Mouse (Mus musculus) liver, postnatal 0 days (tissue): ENCODE measurements around the gene Traip. TPM values are rescaled to one million over a fixed set of nuclear protein-coding genes. Genes with fewer than 3 reads are reported as not detected.

ENCODE experiments used
- ATAC-seq: fragments of 200-750 bp; cut with Nextera tagmentation; 2 replicates; pipeline ENCODE4 v1.8.0; 2017; ENCODE audit warnings: mild to moderate bottlenecking, moderate library complexity
- DNase-seq: peaks from one replicate; pipeline ENCODE4 v3.0.0-alpha.2; 2016
- H3K27ac ChIP-seq: fragments of 300-500 bp; sonication (generic); 2 replicates; pipeline ENCODE4 v1.5.1; 2014; ENCODE audit warnings: antibody characterized with exemption, moderate library complexity, mild to moderate bottlenecking, low read depth
- H3K27me3 ChIP-seq: fragments of 300-500 bp; sonication (generic); 2 replicates; pipeline ENCODE4 v1.6.1; 2014; ENCODE audit warnings: low read length, control low read depth, mixed read lengths; ENCODE audit not compliant: insufficient read depth
- H3K36me3 ChIP-seq: fragments of 300-500 bp; sonication (generic); replicated peaks from 2 replicates; pipeline ENCODE4 v1.6.1; 2014; ENCODE audit warnings: mild to moderate bottlenecking, control low read depth, low read length, moderate library complexity, mixed read lengths; ENCODE audit not compliant: insufficient read depth
- H3K4me1 ChIP-seq: fragments of 300-500 bp; sonication (generic); 2 replicates; pipeline ENCODE4 v1.6.1; 2014; ENCODE audit warnings: antibody characterized with exemption, mild to moderate bottlenecking, control low read depth; ENCODE audit not compliant: insufficient read depth
- H3K4me2 ChIP-seq: fragments of 300-500 bp; sonication (generic); 2 replicates; pipeline ENCODE4 v1.6.1; 2014; ENCODE audit warnings: low read depth, mild to moderate bottlenecking, low read length, moderate library complexity, mixed read lengths
- H3K4me3 ChIP-seq: fragments of 300-500 bp; sonication (generic); 2 replicates; pipeline ENCODE4 v1.5.1; 2014; ENCODE audit warnings: low read depth, low read length
- H3K9ac ChIP-seq: fragments of 300-500 bp; sonication (generic); replicated peaks from 2 replicates; pipeline ENCODE4 v1.6.1; 2014; ENCODE audit warnings: mild to moderate bottlenecking, moderate library complexity
- H3K9me3 ChIP-seq: fragments of 300-500 bp; sonication (generic); 2 replicates; pipeline ENCODE4 v1.6.1; 2016; ENCODE audit warnings: mild to moderate bottlenecking, control low read depth, low read length, mixed read lengths
- CTCF ChIP-seq: sonication (generic); IDR thresholded peaks from 2 replicates; pipeline ENCODE4 v1.5.1; 2016; ENCODE audit warnings: antibody characterized with exemption, low read depth
- EP300 ChIP-seq: IDR thresholded peaks from 2 replicates; pipeline ENCODE4 v1.6.1; 2016; ENCODE audit warnings: antibody characterized with exemption, low read depth, mild to moderate bottlenecking
- WGBS: fragments of 180-500 bp; shearing (Covaris S2); extraction: QIAGEN DNeasy Blood & Tissue Kit; methylation state at CpG from one replicate; pipeline ENCODE4 v1.1.7; 2014; ENCODE audit not compliant: insufficient replicate concordance; 5-methylcytosine and 5-hydroxymethylcytosine counted together
- polyA plus RNA-seq: library from polyadenylated mRNA; unstranded; fragments of >200 nt; fragmentation: Nextera tagmentation; extraction: Ambion mirVana; gene quantifications from 2 replicates; pipeline ENCODE4 v1.2.1, GENCODE M21; 2015

The Traip gene
- polyA plus RNA-seq, 1 experiment from 2014 or later = 6.5 TPM

DNA sequence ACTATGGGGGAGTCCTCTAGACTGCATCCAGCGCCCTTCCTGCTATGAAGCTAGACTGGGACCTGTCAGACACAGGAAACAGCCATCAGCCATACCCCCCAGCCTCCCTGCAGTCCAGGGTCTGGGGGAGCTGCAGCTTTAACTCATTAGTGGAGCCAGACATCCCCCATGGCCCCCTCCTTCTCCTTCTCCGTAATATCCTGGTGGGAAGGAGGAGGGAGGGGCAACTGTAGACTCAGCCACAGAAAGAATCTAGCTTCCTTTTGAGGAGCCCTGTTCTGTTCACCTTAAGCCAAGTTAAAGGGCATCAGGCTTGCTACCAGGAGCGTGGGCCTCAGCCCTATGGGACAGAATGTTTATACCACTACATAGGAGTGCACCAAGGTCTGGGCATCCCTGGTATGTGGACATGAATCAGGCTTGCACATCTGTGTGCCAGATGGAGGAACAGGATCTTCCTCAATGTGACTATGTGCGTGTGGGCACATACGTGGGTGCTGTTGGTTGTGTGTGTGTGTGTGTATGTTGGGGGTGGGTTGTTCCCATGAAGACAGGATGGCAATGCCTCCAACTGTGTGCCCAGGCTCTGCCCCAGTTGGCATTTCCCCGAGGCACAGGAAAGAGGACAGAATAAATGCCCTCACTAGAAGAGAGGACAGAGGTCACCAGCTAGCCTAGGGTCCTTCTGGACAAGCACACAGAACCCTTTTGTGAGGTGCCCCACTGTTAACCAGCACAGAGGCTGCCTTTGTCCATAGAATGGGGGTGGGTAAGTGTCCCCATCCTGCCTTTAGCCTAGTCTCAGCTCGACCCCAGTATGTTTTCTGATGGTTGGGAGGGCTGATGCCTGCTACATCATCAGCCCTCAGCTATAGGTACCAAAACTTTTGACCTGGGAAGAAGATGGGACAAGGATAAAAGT, 32.0 kb downstream of the Traip start:
- Histone ChIP-seq H3K36me3 (peaks cover 69% of the 10 kb centered on the region), H3K27me3 (no peaks in the 10 kb centered on the region), H3K4me1 (peaks cover 70% of the 10 kb centered on the region), H3K4me2 (peak overlapping the region; percentile 87), H3K9ac (peak overlapping the region; percentile 83), H3K9me3 (no peaks in the 10 kb centered on the region), H3K27ac (peak overlapping the region; percentile 95), H3K4me3 (peak overlapping the region; percentile 63)
- no peak for ATAC-seq
- TF ChIP-seq EP300 = no peak
- no peak for TF ChIP-seq CTCF
- WGBS = 37% methylated on average over 7 of the region's 7 CpGs
- no peak for DNase-seq

DNA sequence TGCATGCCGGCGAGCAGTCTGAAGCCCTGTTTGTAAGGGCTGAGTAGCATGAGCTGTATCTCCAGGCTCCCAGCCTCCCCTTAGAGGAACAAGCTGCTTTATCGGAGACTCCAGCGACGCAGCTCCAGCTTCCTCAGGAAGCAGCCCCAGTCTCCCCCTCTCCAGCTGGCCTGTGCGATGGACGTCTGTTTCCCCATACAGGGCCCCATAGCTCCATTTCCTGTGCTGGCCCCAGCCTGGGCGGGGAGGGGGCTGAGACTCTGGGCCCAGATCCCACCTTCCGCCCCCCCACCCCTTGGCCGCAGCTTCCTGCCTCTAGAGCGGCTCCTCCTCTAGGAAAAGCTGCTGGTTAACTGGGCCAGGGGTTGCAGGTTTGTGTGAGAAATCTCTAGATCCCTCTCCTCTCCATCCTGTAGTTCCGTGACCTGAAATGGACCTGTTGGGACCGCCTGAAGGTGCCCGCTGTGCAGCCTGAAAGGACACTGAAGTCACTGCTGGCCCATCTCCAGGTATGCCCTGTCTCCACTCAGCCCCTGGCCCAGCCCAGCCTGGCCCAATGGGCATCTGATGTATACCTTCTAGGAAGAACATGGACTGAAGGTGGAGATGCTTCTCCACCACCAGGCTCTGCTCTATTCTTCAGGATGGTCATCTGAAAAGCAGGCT, 32.9 kb downstream of the Traip start, which contains the start of gene Gm20661:
Gm20661 (plus strand) TSS at position 378 of the 666 bp plus-strand sequence.
- H3K4me3 ChIP-seq = peak within 1 kb of the TSS; percentile 63
- H3K9ac ChIP-seq = peak within 1 kb of the TSS; percentile 83
- H3K27ac ChIP-seq = peak within 1 kb of the TSS; percentile 95
- peaks cover 64% of the 10 kb centered on the region for H3K4me1 ChIP-seq
- ATAC-seq (peak; percentile 73), DNase-seq (peak; percentile 85)
- TF ChIP-seq CTCF (no peak), EP300 (peak; percentile 94)
- H3K36me3 ChIP-seq = peaks cover 60% of the 10 kb centered on the region
- WGBS = 16% methylated on average over 14 of the region's 14 CpGs
- H3K27me3 ChIP-seq = no peaks in the 10 kb centered on the region
- no peaks in the 10 kb centered on the region for H3K9me3 ChIP-seq
- peak within 1 kb of the TSS; percentile 87 for H3K4me2 ChIP-seq

DNA sequence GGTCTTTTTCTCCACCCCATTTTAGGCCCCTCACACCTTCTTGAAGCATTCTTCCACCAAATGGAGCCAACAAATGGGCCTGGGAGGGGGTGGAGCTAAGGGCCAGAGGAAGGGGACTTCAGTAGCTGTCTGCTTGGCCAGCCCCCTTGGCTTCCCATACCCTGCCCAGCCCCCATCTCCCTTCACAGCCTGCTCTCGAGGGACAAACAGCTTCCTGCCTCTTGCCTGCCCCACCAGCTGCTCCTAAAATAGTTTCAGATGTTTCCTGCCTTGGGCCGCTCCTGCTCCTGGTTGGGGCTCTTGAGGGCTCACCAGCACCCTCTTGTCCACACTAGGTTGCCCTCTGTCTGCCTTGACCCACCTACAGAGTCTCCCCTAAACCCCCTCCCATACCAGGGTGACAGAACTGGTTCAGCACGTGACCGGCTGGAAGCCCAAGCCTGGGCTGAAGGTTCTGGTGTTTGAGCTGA, 33.5 kb downstream of the Traip start:
- Histone ChIP-seq H3K36me3 (peaks cover 54% of the 10 kb centered on the region), H3K27me3 (no peaks in the 10 kb centered on the region), H3K4me2 (peak overlapping the region; percentile 87), H3K4me1 (peaks cover 59% of the 10 kb centered on the region), H3K9ac (peak overlapping the region; percentile 83), H3K4me3 (peak overlapping the region; percentile 63), H3K27ac (peak overlapping the region; percentile 95), H3K9me3 (no peaks in the 10 kb centered on the region)
- no peak for ATAC-seq
- peak; percentile 77 for DNase-seq
- WGBS = 19% methylated on average over 4 of the region's 4 CpGs
- TF ChIP-seq CTCF = no peak

DNA sequence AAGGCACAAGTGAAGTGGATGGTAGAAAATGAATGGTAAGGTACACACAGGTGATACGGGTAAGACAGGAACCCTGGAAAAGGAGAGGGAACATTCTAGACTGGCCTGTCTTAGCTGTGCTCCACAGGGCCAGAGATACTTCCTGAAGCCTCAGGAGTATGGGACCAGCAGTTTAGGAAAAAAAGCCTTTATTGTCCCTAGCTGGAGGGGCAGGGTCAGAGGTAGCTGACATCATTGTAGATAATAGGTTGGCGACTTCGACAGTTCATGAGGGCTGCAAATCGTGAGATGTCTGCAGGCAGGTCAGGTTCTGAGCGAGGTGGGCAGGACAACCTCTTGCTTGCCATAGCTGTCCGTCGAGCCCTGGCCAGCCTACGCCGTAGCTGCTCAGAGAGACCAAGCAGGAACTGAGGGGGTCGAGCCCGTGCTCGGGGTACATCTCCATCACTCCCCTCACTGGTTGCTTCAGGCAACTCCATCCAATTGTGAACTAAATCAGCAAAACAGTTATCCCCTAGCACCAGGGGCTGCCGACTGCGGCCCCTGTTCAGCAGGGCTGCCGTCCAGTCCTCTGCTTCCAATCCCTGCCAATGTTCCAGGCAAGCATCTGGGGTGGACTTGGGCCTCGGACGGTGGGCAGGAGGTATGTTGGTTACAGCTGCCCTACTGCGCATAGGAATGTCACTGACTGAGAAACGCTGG, 34.3 kb downstream of the Traip start:
- DNase-seq = peak; percentile 33
- TF ChIP-seq EP300 (no peak), CTCF (no peak)
- ATAC-seq = no peak

DNA sequence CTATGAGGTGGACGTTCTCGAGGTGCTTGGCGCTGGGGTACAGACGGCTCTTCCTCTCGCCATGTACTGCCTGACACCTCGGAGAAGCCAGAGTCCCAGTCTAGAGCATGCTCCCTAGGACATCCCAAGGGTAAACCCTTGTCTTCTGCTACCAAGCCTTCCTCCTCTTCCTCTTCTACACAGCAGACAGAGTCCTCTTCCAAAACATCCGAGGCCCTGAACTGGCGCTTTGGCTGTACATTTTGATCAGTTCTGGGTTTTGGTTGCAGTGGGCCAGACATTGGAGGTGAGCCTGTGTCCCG, 34.8 kb downstream of the Traip start:
- peak overlapping the region; percentile 87 for H3K4me2 ChIP-seq
- TF ChIP-seq CTCF (no peak), EP300 (no peak)
- peaks cover 57% of the 10 kb centered on the region for H3K4me1 ChIP-seq
- ATAC-seq = no peak
- WGBS = 29% methylated on average over 9 of the region's 9 CpGs
- peaks cover 42% of the 10 kb centered on the region for H3K36me3 ChIP-seq
- peak overlapping the region; percentile 95 for H3K27ac ChIP-seq
- DNase-seq = no peak
- H3K27me3 ChIP-seq = no peaks in the 10 kb centered on the region
- peak overlapping the region; percentile 83 for H3K9ac ChIP-seq
- peak overlapping the region; percentile 63 for H3K4me3 ChIP-seq
- no peaks in the 10 kb centered on the region for H3K9me3 ChIP-seq

More for the DNA sequence above, 34.3 kb downstream of the Traip start:
- no peaks in the 10 kb centered on the region for H3K9me3 ChIP-seq
- peaks cover 57% of the 10 kb centered on the region for H3K4me1 ChIP-seq
- no peaks in the 10 kb centered on the region for H3K27me3 ChIP-seq
- H3K4me3 ChIP-seq = peak overlapping the region; percentile 63
- peak overlapping the region; percentile 95 for H3K27ac ChIP-seq
- peak overlapping the region; percentile 87 for H3K4me2 ChIP-seq
- WGBS = 37% methylated on average over 19 of the region's 19 CpGs
- H3K36me3 ChIP-seq = peaks cover 47% of the 10 kb centered on the region
- peak overlapping the region; percentile 83 for H3K9ac ChIP-seq
